Mouse (Mus musculus) myocyte (in vitro differentiated cells): ENCODE measurements around the gene Scpep1.

Experiments
- CEBPB ChIP-seq: IDR thresholded peaks from 2 replicates; pipeline ENCODE4 v1.6.1; 2011; ENCODE audit warnings: mild to moderate bottlenecking, moderate library complexity; ENCODE audit not compliant: poor library complexity, insufficient read depth, severe bottlenecking
- POLR2A ChIP-seq: IDR thresholded peaks from one replicate; pipeline ENCODE4 v1.6.1; 2011; ENCODE audit warnings: low read depth, mild to moderate bottlenecking, control low read depth, moderate library complexity; ENCODE audit not compliant: insufficient read length
- USF1 ChIP-seq: IDR thresholded peaks from one replicate; pipeline ENCODE4 v1.6.1; 2011; ENCODE audit warnings: low read depth, mild to moderate bottlenecking, control low read depth, moderate library complexity

DNA sequence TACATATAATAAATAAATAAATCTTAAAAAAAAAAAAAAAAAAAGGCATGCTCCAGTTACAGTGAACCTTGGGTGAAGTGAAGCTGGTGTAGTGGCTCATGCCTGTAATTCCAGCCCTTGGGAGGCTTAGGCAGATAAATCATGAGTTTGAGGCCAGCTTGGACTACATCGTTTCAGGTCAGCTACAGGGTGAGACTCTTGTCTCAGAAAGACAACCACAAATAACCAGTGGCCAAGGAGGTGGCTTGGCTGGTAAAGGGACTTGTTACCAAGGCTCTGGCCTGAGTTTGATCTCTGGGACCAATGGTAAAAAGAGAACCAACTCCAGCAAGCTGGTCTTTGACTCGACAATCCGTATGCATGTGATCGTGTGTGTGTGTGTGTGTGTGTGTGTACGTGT, 46.8 kb upstream of the Scpep1 start:
- TF ChIP-seq USF1 (no peak), POLR2A (no peak), CEBPB (no peak)
